Mouse (Mus musculus) C2C12 (cell line): ENCODE data around the gene Casp14.

Experiments used
- CEBPB ChIP-seq: IDR thresholded peaks from one replicate; pipeline ENCODE4 v1.6.1; 2011; ENCODE audit warnings: low read depth, mild to moderate bottlenecking, control low read depth, moderate library complexity
- CTCF ChIP-seq: IDR thresholded peaks from one replicate; pipeline ENCODE4 v1.5.1; 2011; ENCODE audit not compliant: control insufficient read depth, insufficient read depth, insufficient read length
- MYOG ChIP-seq: IDR thresholded peaks from one replicate; pipeline ENCODE4 v1.6.1; 2011; ENCODE audit not compliant: control insufficient read depth, insufficient read length; ENCODE audit errors: extremely low read depth
- USF1 ChIP-seq: IDR thresholded peaks from one replicate; pipeline ENCODE4 v1.6.1; 2011; ENCODE audit warnings: low read depth, mild to moderate bottlenecking, control low read depth, moderate library complexity

DNA sequence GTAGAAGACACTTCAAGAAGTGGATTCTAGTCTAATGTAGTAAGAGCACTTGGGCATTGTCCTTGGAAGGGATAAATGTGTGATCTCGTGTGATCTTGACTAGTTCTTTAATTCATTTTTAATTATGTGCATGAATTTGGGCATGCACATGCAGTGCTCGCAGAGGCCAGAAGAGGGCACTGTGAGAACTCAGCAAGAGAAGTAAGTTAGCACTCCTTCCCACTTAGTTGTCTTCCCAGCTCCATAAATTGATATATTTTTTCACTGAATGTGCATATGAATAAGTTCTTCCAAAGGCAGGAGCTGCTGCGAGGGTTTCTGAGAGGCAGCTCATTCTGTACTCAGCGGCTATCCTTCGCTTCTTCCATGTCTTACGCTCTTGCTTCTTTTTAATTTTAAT lies 37.9 kb upstream of the Casp14 start:
- TF ChIP-seq CTCF (peak; percentile 35), USF1 (no peak), MYOG (no peak), CEBPB (no peak)
